Mouse (Mus musculus) right cerebral cortex, adult 18-20 months (tissue): ENCODE measurements at regions not wholly inside any gene's neighbourhood (a gene's known extent, or its start where the extent isn't known, plus 50 kb on each side); places are given as distances from the start of the nearest gene placed in this dataset.
A peak's percentile ranks its signal among the peaks of the same experiment; 100 is the strongest.

Experiments
- DNase-seq: peaks from one replicate; pipeline ENCODE4 v3.0.0; 2022; ENCODE audit warnings: mixed read lengths

DNA sequence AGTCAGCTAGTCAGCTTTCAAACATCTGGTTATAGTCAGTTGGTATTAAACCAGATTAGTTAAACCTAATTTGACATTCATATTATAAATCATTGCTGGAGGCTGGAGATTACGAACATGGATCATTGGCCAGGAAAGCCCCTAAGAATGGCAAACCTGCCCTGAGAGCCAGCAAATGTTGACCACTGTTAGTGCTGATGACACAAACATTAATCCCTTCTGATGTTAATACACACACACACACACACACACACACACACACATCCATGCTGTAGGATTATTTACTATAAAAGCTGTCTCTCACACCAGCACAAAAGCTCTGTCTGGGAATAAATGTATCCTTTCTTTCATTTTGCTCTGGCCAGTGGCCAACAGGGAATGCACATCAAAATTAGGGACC is 329.4 kb upstream of the Atp2b1 start:
- no peak for DNase-seq

DNA sequence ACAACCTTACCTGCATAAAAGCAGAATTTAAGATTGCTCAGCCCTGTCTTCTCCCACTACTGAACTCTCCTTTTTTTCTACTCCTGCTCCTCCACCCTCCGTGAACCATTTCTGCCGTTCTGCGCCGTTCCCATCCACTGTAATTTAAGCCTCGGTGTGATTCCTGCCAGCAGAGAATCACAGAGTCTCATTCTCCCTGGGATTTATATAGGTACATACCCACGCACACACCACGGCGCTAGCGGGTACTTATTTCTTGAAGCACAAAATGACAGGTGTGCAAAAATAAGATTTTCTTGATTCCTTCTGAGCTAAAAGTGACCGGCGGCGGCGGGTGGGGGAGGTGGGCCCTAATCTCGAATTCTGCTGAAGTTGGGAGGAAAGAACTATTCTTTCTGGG is 324.5 kb upstream of the Atp2b1 start:
- DNase-seq = peak; percentile 64

DNA sequence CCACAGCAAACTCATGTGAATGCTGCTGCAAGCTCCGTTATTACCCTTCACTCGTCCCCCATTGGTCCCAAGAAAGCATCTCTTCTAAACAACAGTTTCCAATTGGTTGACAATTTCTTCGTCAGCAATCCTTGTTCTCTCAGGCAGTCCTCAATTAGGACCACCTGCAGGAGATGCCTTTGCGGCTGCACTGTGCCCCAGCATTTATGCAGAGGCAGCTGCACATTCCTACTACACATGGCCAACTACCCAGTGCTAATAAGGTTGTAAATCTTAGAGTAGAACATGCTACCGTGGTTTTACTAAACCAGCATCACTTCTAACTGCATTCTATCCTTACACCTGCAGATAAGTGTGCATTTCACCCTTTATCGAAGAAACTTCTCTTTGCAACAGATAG is 322.1 kb upstream of the Atp2b1 start:
- no peak for DNase-seq

DNA sequence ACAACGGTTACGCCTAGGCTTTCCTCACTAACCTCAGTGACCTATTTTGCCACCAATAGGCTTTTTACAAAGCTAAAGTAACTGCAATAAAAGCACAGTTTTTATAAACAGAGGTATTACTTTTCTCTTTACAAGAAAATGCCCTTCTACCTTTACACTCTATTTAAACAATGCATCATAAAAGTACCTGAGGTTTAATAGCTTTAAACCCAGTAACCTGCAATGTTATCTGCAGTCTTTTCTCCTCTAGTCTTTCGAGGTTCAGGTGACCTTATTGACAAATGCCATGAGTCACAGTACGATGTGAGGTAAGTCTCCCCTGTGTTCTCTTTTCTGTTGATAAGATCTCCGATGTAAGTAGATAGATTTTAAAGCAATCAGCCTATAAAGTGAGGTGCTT is 320.3 kb upstream of the Atp2b1 start:
- DNase-seq = no peak

DNA sequence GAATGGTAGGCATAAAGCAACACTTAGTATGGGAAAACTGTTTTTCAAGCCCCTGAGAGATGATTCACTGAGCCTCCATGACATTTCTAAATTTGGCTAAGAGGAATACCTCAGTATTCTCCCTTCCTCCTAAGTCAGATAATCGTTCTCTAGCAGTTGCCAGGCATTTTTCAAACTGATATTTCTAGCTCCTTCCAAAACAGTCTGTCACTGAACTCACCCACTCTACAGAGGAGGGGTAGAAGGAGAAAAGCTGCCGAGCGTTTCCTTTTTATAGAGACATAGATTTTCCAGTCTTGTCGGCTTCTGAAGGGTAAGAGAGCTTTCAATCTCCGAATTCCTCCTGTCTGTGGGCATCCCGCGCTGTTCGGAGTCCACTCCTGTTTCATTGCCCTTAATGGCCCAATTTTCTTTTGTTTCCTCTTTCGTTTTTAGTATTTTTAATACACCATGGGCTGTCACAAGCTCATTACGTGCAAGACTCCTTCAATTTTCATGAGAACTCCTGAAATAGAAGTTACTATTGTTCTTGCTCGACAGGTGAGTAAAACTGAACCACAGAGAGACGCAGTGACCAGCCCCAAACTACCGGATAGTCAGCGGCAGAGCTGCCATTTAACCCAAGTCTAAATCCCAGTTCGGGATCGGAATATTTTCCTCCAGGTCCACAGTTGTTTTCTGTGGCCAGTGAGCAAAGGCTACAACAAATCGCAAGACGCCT is 305.8 kb upstream of the Atp2b1 start:
- DNase-seq = peak; percentile 51

DNA sequence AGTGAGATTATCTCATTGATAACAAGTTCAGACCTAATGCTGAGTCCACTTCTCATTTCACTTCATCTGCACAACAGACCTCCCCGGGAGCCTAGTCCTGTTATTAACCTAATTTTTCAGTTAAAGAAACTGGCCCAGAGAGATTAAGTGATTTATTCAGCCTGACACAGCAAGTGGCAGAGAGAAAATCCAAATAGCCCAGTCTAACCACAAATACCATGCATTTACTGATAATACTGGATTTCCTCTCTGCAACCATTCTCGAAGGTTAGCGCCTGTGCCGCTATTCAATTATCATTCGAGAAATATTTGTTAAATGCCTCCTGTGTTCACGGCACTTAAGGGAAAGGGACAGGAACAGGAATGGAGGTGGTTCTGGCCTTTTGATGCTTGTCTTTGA is 303.5 kb upstream of the Atp2b1 start:
- DNase-seq = no peak

DNA sequence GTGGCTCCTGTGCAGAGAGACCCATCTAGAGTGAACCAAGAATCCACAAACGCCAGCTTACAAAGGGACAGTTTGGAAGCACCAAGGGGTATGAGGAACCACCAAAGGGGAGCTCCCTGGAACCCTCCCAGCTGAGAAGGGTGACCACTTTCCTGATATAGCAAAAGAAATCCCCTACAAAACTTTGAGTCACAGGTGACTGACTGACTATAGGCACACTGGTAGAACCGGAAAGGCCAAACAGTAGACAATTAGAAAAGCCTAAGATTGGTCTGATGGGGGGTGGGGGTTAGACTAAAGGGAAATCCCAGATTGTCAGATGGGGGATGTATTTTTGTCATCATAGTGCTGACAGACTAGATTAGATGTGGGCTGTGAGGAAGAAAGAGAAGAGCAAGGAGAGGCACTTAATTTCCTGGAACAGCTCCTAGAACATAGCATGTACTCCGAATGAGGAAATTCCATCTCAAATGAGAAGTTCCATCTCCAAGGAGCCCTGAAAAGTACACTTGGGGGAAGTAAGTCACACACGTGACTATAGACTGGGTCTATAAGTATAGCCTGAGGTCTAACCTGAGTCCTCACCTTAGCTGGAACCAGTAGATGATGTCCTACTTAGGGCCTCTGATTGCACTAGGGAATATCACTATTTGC is 302.4 kb upstream of the Atp2b1 start:
- DNase-seq = no peak

DNA sequence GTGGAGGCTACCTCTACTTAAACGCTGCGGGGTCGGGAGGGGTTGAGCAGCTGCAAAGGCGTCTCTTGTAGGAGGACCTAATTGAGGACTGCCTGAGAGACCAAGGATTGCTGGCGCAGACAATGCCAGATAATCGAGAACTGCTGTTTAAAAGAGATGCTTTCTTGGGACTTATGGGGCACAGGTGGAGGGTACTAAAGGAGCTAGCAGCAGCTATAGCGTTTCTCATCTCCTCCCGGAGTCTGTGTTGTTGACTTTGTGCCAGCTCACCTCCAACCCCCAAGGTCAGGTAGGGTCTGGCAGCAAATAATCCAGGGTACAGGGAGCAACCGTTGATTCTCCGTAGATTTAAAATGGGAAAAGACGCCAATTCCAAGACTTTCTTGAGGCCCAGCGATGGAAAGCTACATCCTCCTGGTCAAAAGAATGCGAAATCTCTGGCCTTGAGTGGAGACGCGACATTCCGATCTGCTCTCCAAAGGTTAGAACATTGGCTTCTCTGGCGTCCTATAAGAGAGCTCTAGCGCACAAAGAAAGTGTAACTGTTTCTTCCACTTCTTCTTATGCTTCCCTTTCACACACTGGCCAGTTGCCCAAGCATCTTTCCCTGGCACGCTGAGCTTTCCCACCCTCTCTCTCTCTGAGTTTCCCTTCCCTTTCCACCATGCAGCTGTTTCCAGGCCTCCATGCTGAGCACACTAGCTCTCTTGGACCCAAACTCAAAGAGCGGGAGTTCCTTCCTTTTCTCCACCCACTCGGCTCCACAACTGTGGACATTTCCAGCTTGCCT is 295.3 kb upstream of the Atp2b1 start:
- DNase-seq = peak; percentile 43

DNA sequence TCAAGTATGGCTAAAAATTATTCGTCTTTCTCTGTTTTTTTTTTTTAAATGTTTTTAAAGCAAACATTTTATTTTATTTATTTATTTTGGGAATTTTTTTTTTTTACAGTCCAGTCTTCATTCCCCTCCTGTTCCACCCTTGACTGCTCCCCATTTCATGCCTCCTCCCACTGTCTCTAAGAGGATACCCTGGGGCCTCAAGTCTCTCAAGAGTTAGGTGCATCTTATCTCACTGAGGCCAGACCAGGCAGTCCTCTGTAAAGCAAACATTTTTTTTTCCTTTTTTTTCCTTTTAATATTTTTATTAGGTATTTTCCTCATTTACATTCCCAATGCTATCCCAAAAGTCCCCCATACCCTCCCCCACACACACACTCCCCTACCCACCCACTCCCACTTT is 290.1 kb upstream of the Atp2b1 start:
- DNase-seq = no peak

DNA sequence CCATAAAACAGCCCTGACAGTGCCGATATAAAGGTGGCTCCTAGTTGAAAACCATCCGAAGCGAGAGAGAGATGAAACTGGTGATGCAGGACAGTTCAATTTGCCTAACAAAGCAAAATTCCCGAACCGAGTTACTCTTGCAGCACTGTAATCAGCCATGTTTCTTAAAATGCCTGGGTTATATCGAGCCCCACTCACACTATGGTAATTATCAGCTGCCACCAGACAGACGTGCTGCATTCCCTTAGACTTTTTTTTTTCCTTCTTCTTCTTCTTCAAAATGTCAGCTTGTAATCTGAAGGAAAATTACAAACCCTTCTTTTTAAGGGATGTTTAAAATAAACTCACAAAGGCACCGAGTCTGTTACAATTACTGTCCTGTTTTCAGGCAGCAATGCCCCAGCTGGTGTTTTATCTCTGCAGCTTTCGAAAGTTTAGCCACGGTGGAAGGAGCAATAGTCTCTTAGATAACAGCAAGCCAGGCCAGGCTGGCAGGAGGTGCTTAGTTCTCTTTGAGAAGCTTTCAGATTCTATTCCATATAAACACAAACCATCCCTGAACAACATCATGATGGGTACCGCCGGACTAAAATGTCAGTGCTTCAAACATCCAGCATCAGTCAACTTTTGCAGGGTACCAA is 289.4 kb upstream of the Atp2b1 start:
- DNase-seq = no peak

DNA sequence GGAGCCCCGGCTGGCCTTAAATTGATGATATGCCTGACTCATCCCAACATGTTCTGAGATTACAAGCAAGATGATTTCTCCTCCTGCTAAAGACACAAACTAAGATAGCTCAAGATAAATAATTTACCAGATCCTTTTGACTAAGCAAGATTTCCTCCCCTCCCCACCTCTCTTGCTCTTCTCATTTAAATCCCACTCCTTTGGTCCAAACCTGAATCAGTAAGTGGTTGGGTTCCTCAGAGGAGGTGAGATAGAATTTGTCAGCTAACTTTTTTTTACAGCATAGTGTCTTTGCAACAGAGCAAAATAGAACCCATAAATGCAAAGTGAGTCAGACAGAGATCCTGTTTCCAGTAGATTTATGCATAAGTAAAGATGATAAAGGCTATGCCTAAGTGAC is 286.0 kb upstream of the Atp2b1 start:
- no peak for DNase-seq

DNA sequence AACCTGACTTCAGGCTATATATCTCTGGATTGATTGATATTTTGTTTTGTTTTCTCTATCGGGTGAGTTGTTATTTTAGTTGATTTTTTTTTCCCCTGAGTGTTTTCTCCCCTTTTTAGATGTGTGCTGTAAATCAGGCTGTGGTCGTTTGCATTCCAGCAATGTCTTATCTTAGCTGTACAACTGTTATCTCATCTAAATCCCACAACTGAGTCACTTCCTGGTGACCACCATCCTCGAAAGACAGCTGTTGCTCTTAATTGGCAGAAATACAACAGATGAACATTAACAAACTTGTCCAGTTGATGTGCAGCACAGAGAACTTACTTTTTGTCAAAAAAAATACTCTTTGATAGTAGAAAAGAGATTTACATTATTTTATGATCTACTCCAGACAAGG is 285.0 kb upstream of the Atp2b1 start:
- DNase-seq = no peak

DNA sequence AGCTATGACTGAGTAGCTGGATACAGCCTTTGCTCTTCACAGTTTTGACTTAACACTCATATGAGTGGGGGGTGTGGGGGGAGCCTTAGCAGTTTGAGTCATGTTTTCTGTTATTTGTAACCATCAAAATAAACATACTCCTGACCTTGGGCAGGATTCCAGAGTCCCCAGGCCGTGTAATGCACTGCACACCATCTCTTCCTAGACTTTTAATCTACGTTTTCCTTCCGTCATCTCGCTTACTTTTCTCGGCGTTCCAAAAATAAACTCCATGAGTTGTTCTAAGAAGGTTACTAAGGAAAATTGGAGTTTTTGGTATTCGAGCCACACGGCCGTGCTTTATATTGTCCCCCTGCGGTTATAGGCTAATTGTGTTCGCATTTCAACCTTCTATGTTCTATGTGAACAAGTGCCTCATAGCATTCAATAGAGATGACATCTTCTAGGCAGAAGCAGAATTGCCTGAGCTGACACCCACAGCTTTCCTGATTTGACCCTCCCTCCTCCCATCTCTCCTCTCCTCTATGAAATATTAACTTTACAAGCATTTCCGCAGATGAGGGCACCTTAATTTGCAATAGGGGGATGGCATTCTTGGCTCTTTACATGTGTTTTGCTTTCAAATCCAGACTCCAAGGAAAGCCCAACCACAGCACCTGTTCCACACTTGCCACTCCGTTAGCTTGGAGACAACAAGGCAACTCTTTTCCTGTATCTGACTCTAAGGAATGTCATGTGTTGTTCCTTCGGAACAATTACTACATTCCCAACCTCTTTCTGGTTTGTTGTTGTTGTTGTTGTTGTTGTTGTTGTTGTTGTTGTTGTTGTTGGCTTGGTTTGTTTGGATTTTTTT is 276.2 kb upstream of the Atp2b1 start:
- no peak for DNase-seq

DNA sequence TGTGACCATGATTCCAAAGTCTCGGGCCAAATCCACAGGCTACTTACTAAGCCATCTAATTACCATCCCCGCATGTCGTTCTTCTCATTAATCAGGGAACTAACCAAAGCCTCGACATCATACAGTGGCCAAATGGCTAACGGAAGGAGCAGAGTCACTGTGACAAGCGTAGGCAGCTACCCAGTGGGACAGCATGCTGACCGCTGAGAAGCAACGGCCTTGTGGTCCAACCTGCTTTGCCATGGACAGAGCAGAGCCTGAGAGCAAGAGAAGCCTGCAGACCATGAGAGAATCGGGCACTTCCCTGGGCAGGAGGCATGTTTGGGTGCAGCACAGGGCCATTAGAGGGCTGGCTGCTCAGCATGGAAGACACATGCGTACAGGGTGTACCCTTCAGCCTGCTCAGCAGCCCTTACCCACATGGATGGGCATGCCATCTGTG is 268.5 kb upstream of the Atp2b1 start:
- no peak for DNase-seq

DNA sequence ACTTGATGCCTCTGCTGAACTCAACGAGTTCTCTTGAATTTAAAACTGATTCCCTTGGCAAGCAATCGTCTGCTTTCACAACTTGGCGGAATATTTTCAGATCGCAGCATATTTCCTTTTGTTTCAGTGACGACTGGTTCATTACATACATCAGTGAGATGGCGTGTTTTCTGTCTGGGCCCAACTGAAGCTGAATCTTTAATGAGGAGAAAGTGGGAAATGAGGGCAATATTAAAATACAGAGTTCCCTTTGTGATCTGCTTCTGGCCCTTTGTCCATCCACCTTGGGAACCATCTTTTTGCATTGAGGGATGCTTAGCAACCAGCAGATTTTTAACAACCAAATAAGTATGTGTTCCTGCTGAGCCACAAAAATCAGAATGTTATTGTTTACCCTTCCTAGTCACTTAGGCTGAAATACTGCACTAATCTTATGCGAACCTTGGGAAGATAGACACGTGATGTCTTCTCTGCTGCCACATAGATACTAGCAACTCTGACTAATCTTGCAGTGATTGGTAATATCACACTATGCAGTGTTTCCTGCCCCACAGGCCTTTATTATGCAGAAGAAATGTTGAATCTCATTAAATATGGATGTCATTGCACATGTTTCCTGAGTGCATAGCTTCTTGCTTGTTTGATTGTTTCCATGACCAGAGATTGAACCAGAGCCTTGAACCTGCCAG is 267.8 kb upstream of the Atp2b1 start:
- DNase-seq = no peak

DNA sequence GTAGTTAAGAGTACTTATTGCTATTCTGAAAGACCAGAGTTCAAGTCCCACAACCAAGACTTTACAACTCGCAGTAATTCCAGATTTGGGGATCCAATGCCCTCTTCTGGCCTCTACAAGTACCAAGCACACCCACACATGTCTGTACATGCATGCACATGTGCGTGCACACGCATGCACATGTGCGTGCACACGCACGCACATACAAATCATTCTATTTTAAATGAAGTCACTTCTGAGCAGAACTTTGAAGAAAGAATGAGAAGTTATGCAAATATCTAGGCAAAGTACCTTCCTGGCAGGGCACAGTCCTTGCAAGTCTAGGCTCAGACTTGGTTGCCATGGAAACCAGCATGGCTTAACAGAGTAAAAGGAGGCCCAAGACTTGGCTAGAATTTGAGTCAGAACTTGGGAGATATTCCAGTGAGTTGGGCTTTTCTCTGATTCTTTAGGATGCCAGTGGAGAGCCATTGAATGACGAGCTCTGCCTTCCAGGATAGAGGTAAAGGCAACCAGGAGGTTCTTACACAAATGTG is 265.4 kb upstream of the Atp2b1 start:
- peak; percentile 36 for DNase-seq

DNA sequence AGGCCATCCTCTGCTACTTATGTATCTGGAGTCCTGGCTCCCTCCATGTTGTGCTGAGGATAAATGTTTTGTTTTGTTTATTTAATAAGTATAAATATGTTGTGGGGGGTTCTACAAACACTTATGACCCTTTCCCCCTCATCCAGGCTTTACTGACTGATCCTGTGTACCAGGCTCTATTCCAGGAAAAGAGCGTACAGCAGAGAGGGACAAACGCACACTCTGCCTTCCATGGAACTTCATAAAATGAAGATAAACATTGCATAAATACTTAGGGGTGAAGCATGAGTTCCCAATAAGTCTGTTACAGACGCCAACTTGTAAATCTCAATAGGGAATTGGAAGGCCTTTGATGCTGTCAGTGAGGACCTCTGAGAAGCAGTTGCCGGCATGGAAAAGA is 263.7 kb upstream of the Atp2b1 start:
- DNase-seq = no peak

DNA sequence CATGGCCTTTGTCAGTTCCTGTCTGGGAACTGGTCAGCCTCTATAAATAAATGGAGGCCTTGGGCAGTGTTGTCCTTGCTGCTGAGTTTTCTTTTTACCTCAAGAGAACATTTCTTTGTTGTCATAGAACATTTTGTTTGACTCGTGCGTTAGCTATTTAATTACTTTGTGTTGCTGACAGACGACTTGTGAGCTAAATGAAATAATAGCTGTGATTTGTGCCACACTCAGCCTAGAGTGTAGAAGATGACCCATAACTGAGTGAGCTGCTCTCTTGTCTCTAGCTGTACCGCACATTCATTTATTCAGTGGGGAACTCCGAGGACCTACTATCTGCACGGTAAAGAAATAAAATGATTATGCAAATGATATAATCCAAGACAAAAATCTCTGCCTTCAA is 263.1 kb upstream of the Atp2b1 start:
- DNase-seq = no peak

DNA sequence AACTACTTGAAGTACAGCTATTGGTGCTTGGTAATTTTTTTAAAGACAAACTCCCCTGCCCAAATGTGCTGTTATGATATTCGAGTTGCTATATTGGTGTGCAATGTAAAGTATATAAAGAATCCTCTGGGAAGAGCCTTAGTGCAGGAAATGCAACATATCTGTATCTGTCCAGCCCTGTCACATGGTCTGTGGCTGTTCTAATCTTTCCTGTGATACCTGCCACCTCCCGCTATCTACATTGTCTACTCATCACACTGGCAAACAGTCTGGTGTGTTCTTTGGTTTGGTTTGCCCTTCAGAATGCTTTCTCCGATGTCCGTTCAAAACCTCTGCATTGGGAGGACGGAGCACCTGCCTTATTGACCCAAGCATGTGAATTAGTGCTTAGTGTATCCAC is 262.6 kb upstream of the Atp2b1 start:
- DNase-seq = no peak

DNA sequence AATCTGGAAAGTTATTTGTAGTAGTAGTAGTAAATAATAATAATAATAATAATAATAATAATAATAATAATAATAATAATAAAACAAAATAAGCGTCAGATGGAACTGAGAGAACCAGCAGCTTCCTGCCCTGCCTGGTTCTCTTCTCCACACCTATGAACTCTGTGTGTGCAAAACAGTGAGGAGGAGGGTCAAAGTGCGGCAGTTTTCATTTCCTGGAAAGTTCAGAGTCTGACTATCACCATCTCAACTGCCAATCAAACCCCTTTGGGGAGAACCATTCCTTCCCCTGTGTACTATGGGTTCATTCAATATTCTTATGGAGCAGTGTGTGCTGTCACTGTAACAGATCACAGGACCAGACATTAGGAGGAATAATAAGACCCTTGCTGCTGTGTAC is 262.1 kb upstream of the Atp2b1 start:
- no peak for DNase-seq

DNA sequence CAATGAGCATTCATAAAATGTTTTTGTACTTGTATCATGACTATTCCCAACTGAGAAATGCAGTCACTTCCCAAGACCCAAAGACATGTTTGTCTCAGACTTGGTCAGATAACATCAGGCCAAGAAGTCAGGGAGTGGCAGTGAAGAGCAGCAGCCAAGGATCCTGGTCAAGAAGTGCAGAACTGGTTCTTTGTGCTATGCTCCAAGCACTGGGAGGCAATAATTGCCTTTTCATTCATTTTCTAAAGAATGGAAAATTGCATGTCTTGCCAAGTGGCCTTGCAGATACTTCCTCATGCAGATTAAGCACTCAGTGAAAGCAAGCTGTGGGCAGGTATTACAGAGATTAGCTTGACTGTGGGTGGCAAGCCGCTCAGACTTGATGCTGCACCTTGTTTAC is 253.5 kb upstream of the Atp2b1 start:
- DNase-seq = no peak
